Mouse (Mus musculus) CH12.LX (cell line): ENCODE measurements at regions not wholly inside any gene's neighbourhood (a gene's known extent, or its start where the extent isn't known, plus 50 kb on each side); places are given as distances from the start of the nearest gene placed in this dataset.

Source experiments
- BHLHE40 ChIP-seq: IDR thresholded peaks from 2 replicates; pipeline ENCODE4 v1.6.1; 2011; ENCODE audit warnings: mild to moderate bottlenecking, low read depth, low read length, improper control_type of control experiment
- CTCF ChIP-seq, 2 experiments: IDR thresholded peaks in 1 of 2; conservative IDR thresholded peaks in 1 of 2; 2 replicates each; pipeline ENCODE4 v1.5.1; 2011 to 2012; ENCODE audit warnings: low read depth in 2 of 2, low read length in 2 of 2, improper control_type of control experiment in 1 of 2, inconsistent platforms in 1 of 2, mild to moderate bottlenecking in 1 of 2, moderate library complexity in 1 of 2
- E2F4 ChIP-seq: IDR thresholded peaks from 2 replicates; pipeline ENCODE4 v1.6.1; 2011; ENCODE audit warnings: low read depth, low read length, improper control_type of control experiment; ENCODE audit not compliant: insufficient replicate concordance
- MAX ChIP-seq: IDR thresholded peaks from 2 replicates; pipeline ENCODE4 v1.6.1; 2011; ENCODE audit warnings: low read length, improper control_type of control experiment
- MEF2A ChIP-seq: IDR thresholded peaks from 2 replicates; pipeline ENCODE4 v1.6.1; 2014; ENCODE audit warnings: low read depth, mild to moderate bottlenecking, inconsistent platforms, low read length, improper control_type of control experiment, borderline replicate concordance
- POLR2A ChIP-seq: IDR thresholded peaks from 2 replicates; pipeline ENCODE4 v1.6.1; 2011; ENCODE audit warnings: low read depth, mild to moderate bottlenecking, improper control_type of control experiment, low read length
- POLR2AphosphoS2 ChIP-seq: IDR thresholded peaks from 2 replicates; pipeline ENCODE4 v1.6.1; 2011; ENCODE audit warnings: low read depth, low read length, improper control_type of control experiment
- TBP ChIP-seq: conservative IDR thresholded peaks from 2 replicates; pipeline ENCODE4 v1.6.1; 2011; ENCODE audit warnings: low read depth, low read length, improper control_type of control experiment
- TCF12 ChIP-seq: IDR thresholded peaks from 2 replicates; pipeline ENCODE4 v1.6.1; 2014; ENCODE audit warnings: low read depth, mild to moderate bottlenecking, inconsistent platforms, low read length, improper control_type of control experiment
- ZC3H11A ChIP-seq: IDR thresholded peaks from 2 replicates; pipeline ENCODE4 v1.6.1; 2012; ENCODE audit warnings: low read depth, mild to moderate bottlenecking, inconsistent platforms, low read length, improper control_type of control experiment

- TF ChIP-seq BHLHE40: no peak
- no peak for TF ChIP-seq CTCF (conservative IDR thresholded peaks at IDR 0.05 in 1 of 2, IDR thresholded peaks at IDR 0.05 in 1 of 2; ENCODE audit: low read depth in 2 of 2, low read length in 2 of 2)
- no peak for TF ChIP-seq ZC3H11A
- TF ChIP-seq POLR2A: no peak
- no peak for TF ChIP-seq TBP
- TF ChIP-seq POLR2AphosphoS2: no peak
- TF ChIP-seq TCF12: no peak
- TF ChIP-seq E2F4: no peak
- TF ChIP-seq MAX: no peak
- no peak for TF ChIP-seq MEF2A
These were observed 170.1 kb downstream of the Cth start for GRCm38 (mm10) chr3:157754826-157755225.
